Mouse (Mus musculus): Measurements from ENCODE around the gene Txndc16. TPM values are rescaled to one million over a fixed set of nuclear protein-coding genes. Genes with fewer than 3 reads are reported as not detected.

Gene Txndc16
- polyA plus RNA-seq, 1 experiment from 2014 or later = 44.2 TPM

- ATAC-seq = no peak
- Histone ChIP-seq H3K27ac (ENCODE audit: low read length) (no peak overlapping the region), H3K4me1 (replicated peaks; ENCODE audit: control insufficient read depth, insufficient read depth, low read length) (no peaks in the 10 kb centered on the region), H3K9me3 (ENCODE audit: control insufficient read depth, low read length) (no peaks in the 10 kb centered on the region), H3K4me2 (ENCODE audit: low read length) (no peak overlapping the region), H3K9ac (replicated peaks; ENCODE audit: low read depth, low read length) (no peak overlapping the region), H3K36me3 (ENCODE audit: control insufficient read depth, insufficient read depth) (no peaks in the 10 kb centered on the region), H3K27me3 (replicated peaks; ENCODE audit: control insufficient read depth, insufficient read depth, low read length) (no peaks in the 10 kb centered on the region), H3K4me3 (replicated peaks; ENCODE audit: low read length) (no peak overlapping the region)
- WGBS = 91% methylated on average over 8 of the region's 8 CpGs
Measured at GRCm38 (mm10) chr14:45102201-45102600, 117.9 kb downstream of the Txndc16 start.

GRCm38 (mm10) chr14:45092327-45092726, 127.8 kb downstream of the Txndc16 start:
- Histone ChIP-seq H3K4me3 (replicated peaks; ENCODE audit: low read length) (no peak overlapping the region), H3K9me3 (ENCODE audit: control insufficient read depth, low read length) (no peaks in the 10 kb centered on the region), H3K27ac (ENCODE audit: low read length) (no peak overlapping the region), H3K4me2 (ENCODE audit: low read length) (no peak overlapping the region), H3K27me3 (replicated peaks; ENCODE audit: control insufficient read depth, insufficient read depth, low read length) (no peaks in the 10 kb centered on the region), H3K36me3 (ENCODE audit: control insufficient read depth, insufficient read depth) (no peaks in the 10 kb centered on the region), H3K9ac (replicated peaks; ENCODE audit: low read depth, low read length) (no peak overlapping the region), H3K4me1 (replicated peaks; ENCODE audit: control insufficient read depth, insufficient read depth, low read length) (no peaks in the 10 kb centered on the region)
- no peak for ATAC-seq
- 90% methylated on average over 3 of the region's 3 CpGs for WGBS

GRCm38 (mm10) chr14:45090011-45090410, 130.1 kb downstream of the Txndc16 start:
- 87% methylated on average over 4 of the region's 4 CpGs for WGBS
- Histone ChIP-seq H3K9ac (replicated peaks; ENCODE audit: low read depth, low read length) (no peak overlapping the region), H3K4me2 (ENCODE audit: low read length) (no peak overlapping the region), H3K27ac (ENCODE audit: low read length) (no peak overlapping the region), H3K27me3 (replicated peaks; ENCODE audit: control insufficient read depth, insufficient read depth, low read length) (no peaks in the 10 kb centered on the region), H3K36me3 (ENCODE audit: control insufficient read depth, insufficient read depth) (no peaks in the 10 kb centered on the region), H3K4me3 (replicated peaks; ENCODE audit: low read length) (no peak overlapping the region), H3K9me3 (ENCODE audit: control insufficient read depth, low read length) (no peaks in the 10 kb centered on the region), H3K4me1 (replicated peaks; ENCODE audit: control insufficient read depth, insufficient read depth, low read length) (no peaks in the 10 kb centered on the region)
- ATAC-seq = no peak

GRCm38 (mm10) chr14:45085651-45086425, 134.3 kb downstream of the Txndc16 start:
- Histone ChIP-seq H3K36me3 (ENCODE audit: control insufficient read depth, insufficient read depth) (no peaks in the 10 kb centered on the region), H3K4me2 (ENCODE audit: low read length) (no peak overlapping the region), H3K4me3 (replicated peaks; ENCODE audit: low read length) (no peak overlapping the region), H3K27me3 (replicated peaks; ENCODE audit: control insufficient read depth, insufficient read depth, low read length) (no peaks in the 10 kb centered on the region), H3K27ac (ENCODE audit: low read length) (no peak overlapping the region), H3K9me3 (ENCODE audit: control insufficient read depth, low read length) (no peaks in the 10 kb centered on the region), H3K9ac (replicated peaks; ENCODE audit: low read depth, low read length) (no peak overlapping the region), H3K4me1 (replicated peaks; ENCODE audit: control insufficient read depth, insufficient read depth, low read length) (no peaks in the 10 kb centered on the region)
- ATAC-seq = no peak
- WGBS = 78% methylated on average over 5 of the region's 5 CpGs

GRCm38 (mm10) chr14:45084656-45085280, 135.4 kb downstream of the Txndc16 start:
- ATAC-seq = no peak
- H3K9ac ChIP-seq (replicated peaks; ENCODE audit: low read depth, low read length) = no peak overlapping the region
- WGBS = 93% methylated on average over 5 of the region's 5 CpGs

GRCm38 (mm10) chr14:45083540-45083939, 136.6 kb downstream of the Txndc16 start:
- WGBS = 42% methylated on average over 4 of the region's 4 CpGs
- Histone ChIP-seq H3K4me1 (replicated peaks; ENCODE audit: control insufficient read depth, insufficient read depth, low read length) (no peaks in the 10 kb centered on the region), H3K27ac (ENCODE audit: low read length) (no peak overlapping the region), H3K4me2 (ENCODE audit: low read length) (no peak overlapping the region), H3K27me3 (replicated peaks; ENCODE audit: control insufficient read depth, insufficient read depth, low read length) (no peaks in the 10 kb centered on the region), H3K36me3 (ENCODE audit: control insufficient read depth, insufficient read depth) (no peaks in the 10 kb centered on the region), H3K4me3 (replicated peaks; ENCODE audit: low read length) (no peak overlapping the region), H3K9ac (replicated peaks; ENCODE audit: low read depth, low read length) (no peak overlapping the region), H3K9me3 (ENCODE audit: control insufficient read depth, low read length) (no peaks in the 10 kb centered on the region)
- ATAC-seq = peak; percentile 40; the same call in 1 of the 2 replicates

More at GRCm38 (mm10) chr14:45084656-45085280, 135.4 kb downstream of the Txndc16 start:
- Histone ChIP-seq H3K36me3 (ENCODE audit: control insufficient read depth, insufficient read depth) (no peaks in the 10 kb centered on the region), H3K27ac (ENCODE audit: low read length) (no peak overlapping the region), H3K9me3 (ENCODE audit: control insufficient read depth, low read length) (no peaks in the 10 kb centered on the region), H3K27me3 (replicated peaks; ENCODE audit: control insufficient read depth, insufficient read depth, low read length) (no peaks in the 10 kb centered on the region), H3K4me2 (ENCODE audit: low read length) (no peak overlapping the region), H3K4me3 (replicated peaks; ENCODE audit: low read length) (no peak overlapping the region), H3K4me1 (replicated peaks; ENCODE audit: control insufficient read depth, insufficient read depth, low read length) (no peaks in the 10 kb centered on the region)

Other genes with a start within 250 kb of the Txndc16 start
- gene Ptger2, start 232.1 kb downstream of the Txndc16 start, polyA plus RNA-seq (2015; fragmentation: Nextera tagmentation; extraction: Ambion mirVana) = 0.40 and 0.47 TPM in 2 replicates
- gene Gpr137c, start 611 bp downstream of the Txndc16 start, polyA plus RNA-seq (2015; fragmentation: Nextera tagmentation; extraction: Ambion mirVana) = 10.8 and 15.1 TPM in 2 replicates
- gene Ero1l, start 98.4 kb upstream of the Txndc16 start, polyA plus RNA-seq (2015; fragmentation: Nextera tagmentation; extraction: Ambion mirVana) = 19.3 and 21.1 TPM in 2 replicates
- 163 and 178 TPM in 2 replicates for gene Psmc6, start 109.5 kb upstream of the Txndc16 start, polyA plus RNA-seq (2015; fragmentation: Nextera tagmentation; extraction: Ambion mirVana)
- gene Styx, start 130.8 kb upstream of the Txndc16 start, polyA plus RNA-seq (2015; fragmentation: Nextera tagmentation; extraction: Ambion mirVana) = 59.2 and 64.2 TPM in 2 replicates
- gene Gnpnat1, start 184.6 kb upstream of the Txndc16 start, polyA plus RNA-seq (2015; fragmentation: Nextera tagmentation; extraction: Ambion mirVana) = 24.8 and 27.2 TPM in 2 replicates